Mouse (Mus musculus) layer of hippocampus, adult 8-10 months (tissue): ENCODE measurements around the gene Lrcol1. TPM values are rescaled to one million over a fixed set of nuclear protein-coding genes. Genes with fewer than 3 reads are reported as not detected.
A peak's percentile ranks its signal among the peaks of the same experiment; 100 is the strongest.

Experiments
- DNase-seq, 2 experiments: peaks; one replicate each; pipeline ENCODE4 v3.0.0; 2022; ENCODE audit warnings: low spot score in 2 of 2
- total RNA-seq, 4 experiments: library from RNA; stranded (reverse); gene quantifications; 2 replicates each; pipeline ENCODE4 v1.2.4; 2022

The Lrcol1 gene
- total RNA-seq = not detected

DNA sequence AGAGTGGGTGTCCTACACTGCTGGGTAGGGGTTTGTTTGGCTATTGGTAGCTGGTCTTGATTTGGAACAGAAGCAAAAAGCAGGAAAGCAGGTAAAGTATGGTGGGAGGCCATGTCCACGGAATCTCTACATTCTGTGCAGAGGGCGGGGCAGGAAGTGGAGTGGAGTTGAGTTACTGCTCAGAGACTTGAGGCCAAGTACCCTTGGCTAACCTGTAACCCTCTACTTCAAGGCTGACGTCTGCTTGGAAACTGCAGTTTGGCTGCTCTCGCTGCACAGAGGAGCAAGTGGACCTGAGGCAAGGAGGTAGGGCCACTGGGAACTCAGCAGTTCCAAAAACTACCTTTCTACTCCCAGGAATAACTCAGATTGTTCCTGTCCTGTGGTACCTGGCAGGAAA lies at the start of gene Lrcol1:
Lrcol1 (plus strand) TSS at position 207 of the 400 bp plus-strand sequence.
- no peak for DNase-seq

DNA sequence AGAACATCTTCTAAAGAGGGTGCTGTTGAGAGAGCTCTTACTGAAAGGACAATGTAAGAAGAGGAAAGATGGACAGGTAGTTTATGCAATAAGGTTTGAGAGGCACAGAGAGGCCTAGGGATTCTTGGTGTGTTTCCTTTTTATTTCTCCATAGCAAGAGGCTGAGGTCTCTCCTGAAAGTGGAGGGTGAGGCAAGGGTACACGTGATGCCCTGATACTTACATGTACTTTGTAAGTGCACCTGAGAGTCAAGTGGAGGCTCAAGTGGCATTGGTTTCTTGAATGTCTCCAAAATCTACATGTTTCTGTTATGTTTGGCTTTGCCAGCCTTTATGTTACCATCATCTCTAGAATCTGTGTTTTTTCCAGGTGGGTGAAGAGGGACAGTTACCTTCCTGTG lies 47.9 kb upstream of the Lrcol1 start:
- no peak for DNase-seq

DNA sequence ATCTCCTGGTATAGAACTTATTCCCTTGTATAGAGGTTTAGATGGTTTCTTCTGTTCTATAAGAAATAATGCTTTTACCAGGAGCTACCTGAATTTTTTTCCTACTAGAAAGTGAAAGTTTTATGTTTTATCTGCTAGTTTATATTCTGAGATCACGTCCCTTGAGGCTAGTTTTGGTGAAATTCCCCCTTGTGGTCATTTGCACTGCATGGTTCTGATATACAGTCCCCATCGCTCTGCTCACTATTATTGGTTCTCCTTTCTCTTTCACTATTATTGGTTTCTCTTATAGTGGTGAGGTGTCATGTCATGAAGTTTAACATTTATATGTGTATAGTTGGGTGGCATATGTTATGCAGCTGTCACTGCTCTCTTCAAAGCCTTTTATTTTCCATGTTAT lies 43.9 kb upstream of the Lrcol1 start:
- no peak for DNase-seq

DNA sequence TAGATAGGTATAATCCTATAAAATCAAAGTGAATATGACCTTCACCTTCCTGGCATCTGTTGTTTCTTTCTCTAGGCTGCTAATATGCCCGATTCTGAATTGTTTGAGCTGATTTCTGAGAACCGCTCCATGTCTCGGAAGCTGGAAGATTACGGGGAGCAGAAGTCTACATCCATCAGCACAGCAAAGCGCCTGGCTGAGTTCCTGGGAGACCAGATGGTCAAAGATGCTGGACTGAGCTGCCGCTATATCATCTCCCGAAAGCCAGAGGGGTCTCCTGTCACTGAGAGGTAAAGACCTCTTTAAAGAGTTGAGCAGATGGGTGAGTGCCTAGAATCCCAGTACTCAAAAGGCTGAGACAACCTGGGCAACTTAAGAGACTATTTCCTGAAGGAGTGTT lies 35.7 kb upstream of the Lrcol1 start:
- no peak for DNase-seq

DNA sequence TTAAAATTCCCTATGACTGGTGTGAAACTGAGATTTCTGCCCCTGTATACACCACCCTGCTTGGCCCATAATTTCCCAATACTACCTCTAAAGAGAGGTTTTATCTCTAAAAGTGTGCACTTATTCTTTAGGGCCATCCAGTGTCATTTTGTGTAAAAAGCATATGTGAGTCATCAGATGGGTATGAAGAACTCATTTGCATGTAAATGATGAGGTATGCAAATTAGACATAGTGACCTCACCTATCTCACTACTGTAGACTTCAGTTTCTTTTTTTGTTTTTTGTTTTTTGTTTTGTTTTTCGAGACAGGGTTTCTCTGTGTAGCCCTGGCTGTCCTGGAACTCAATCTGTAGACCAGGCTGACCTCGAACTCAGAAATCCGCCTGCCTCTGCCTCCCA lies 31.4 kb upstream of the Lrcol1 start:
- DNase-seq = no peak

DNA sequence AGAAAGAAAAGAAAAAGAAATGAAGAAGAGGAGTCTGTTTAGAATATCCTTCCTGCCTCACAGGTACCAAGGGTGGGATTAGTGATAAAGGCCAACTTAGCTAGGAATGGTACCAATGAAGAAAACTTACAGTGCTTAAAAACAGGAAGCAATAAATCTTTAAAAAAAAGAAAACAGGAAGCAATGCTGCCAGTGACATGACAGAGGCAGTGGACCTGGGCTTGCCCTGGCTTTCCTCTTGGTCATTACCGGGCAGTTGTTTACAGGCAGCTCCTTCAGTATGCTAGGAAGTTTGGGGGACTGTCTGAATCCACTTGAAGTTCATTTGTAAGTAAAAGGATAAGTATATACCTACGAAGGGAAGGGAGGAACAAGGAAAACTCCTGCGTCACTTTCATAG lies 14.0 kb upstream of the Lrcol1 start:
- DNase-seq = no peak

DNA sequence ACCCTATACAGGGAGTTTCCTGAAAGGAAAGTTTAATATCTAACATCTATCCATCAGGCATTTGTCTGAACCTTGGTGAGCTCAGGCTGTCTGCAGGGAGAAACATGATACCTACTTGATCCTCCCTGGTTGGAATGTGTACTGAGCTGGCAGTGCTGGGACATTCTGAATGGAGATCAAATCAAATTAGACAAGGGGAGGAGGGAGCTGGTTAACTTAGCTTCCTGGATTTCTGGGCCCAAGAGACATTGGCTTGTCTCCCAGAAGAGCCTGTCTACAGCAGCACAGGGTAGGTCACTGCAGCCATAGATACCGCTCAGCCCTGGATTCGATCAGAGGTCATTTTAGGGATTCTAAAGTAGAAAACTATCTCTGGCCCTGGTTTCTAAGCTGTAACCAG lies 5.7 kb upstream of the Lrcol1 start:
- DNase-seq = no peak

DNA sequence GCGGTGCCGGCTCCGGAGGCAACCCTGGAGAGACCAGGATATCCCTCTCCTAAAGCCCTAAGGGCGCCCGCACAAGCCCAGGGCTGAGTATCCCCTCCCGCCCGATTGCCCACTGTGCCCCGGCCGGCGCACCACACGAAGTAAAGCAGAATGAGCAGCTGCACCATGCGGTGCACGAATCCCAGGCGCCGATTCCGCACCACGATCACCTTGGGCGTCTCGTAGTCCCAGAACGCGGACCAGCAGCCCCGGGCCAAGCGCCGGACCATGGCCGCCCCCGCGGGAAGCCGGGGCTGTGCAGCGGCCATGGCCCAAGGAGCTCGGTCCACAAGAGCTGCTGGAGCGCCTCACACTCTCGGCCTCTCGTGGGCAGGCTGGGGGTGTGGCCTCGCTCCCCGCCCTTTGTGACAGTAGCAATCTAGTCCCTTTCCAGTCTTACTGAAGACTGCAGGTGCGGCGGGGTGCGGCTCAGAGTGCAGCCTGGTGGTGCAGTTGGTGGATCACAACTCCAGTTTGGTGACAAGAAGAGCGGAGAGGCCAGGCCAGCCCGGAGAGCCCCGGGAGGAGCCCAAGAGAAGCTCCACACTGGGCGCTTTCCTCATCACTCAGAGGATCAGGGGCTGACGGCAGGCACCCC lies 1.8 kb upstream of the Lrcol1 start, which contains the start of gene P2rx2:
P2rx2 (minus strand) TSS at position 565 of the 637 bp plus-strand sequence.
- DNase-seq = no peak

DNA sequence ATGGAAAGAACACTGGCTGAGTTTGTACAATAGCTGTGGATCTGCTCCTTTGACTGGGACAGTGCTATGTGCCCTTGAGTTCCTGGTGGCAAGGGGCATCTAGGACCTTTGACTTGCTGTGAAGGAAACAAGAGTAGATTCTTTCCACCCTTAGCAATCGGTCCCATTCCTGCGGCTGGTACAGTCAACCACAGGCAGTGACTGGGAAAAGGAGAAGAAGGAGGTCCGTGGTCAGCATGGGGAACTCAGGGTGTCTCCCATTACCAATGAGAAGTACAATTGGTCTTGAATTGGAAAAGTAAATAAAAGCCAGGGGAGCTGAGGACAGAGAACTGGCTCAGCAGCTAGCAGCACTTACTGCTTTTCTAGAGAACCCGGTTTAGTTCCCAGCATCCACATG lies 1.0 kb downstream of the Lrcol1 start:
- no peak for DNase-seq

DNA sequence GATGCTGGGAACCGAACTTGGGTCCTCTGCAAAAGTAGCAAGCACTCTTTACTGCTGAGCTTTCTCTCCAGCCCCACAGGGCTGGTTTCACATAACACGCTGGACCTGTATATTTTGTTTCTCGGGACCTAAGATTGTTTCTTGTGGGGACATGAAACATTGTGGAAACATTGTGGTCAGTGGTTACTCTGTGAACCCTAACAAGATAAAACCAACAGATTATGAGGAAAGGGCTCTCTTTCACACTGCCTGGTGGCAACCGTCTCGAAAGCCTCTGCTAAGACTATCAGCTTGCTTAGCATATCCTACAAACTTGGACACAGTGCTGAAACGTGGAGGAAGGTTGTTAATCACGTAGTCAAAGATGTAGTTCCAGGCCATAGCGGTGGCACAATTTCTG lies 2.5 kb downstream of the Lrcol1 start:
- DNase-seq = no peak

DNA sequence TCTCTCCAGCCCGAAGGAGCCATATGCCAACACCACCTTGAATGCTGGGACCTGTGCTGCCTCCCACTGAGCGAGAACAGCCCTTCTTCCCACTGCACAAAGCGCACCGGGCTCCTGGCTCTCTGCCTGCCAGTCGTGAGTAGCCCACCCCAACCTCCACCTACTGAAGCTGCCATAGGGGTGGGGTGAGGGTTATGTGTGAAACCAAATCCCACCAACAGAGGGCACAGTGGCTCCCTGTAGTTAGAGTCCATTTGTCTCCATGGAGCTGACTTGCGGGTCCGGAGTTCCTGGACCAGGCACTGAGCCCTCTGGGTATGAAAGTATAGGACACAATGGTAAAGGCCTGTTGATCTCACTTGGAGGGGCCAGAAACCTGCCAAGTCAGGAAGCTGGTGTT lies 10.2 kb downstream of the Lrcol1 start:
- no peak for DNase-seq

DNA sequence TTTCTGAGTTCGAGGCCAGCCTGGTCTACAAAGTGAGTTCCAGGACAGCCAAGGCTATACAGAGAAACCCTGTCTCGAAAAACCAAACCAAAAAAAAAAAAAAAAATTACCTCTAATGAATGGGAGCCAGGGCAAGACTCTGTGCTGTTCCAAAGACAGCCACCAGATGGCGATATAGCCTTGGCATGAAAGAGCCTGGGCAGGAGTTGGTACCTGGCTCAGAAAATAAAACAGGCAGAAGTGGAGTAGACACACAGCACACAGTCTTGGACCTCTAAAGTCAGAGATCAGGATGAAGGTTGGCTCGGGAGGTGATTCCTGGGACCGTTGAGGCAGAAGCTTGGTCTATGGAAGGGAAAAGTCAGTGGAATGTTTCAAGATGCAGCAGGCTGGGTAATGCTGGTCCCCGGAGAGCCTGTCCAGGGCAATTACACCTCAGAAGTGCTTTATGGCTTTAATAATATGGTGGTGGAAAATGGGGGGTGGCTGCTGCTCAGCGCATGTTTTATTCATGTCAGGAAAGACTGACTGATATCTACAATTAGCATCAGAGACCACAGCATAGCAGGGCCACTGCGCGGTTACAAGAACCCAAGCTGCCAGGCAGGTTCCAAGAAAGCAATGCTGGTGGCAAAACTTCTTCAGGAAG lies 13.1 kb downstream of the Lrcol1 start:
- peak in 1 of 2 experiments; percentile 88 for DNase-seq

DNA sequence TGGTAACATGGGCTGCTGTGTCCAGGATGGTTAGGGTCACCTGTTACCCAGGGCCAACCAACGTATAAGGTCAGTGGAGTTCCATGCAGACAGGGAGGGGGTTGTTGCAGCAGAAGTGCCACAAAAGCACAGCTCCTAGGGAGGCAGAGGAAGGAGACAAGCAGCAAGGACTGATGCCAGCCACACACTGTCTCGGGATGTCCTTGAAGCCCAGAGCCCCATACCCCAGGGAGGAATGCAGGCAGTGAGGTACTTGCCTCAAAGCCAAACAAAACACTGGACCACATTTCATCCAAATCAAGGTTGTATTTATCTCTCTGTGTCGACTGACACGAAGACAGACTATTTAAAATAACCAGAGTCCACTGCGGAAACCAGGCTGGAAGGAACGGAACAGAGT lies 16.9 kb downstream of the Lrcol1 start:
- no peak for DNase-seq

DNA sequence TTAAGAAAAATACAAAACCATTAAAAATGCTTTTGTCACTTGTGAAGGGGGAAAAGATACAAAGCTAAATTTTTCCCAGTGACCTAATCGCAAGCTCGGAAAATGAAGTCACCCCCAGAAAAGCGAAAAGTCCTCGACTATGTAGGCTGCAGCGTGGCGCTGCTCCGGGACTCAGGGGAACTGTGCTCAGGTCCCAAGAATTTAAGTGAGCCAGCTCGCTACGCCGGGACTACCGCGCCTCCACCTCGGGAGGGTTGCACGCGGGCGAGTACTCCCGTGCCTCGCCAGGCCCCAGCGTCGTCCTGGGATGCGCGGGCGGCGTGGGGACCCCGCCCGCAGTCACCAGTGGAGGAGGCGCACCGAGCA lies 18.3 kb downstream of the Lrcol1 start:
- DNase-seq = no peak

DNA sequence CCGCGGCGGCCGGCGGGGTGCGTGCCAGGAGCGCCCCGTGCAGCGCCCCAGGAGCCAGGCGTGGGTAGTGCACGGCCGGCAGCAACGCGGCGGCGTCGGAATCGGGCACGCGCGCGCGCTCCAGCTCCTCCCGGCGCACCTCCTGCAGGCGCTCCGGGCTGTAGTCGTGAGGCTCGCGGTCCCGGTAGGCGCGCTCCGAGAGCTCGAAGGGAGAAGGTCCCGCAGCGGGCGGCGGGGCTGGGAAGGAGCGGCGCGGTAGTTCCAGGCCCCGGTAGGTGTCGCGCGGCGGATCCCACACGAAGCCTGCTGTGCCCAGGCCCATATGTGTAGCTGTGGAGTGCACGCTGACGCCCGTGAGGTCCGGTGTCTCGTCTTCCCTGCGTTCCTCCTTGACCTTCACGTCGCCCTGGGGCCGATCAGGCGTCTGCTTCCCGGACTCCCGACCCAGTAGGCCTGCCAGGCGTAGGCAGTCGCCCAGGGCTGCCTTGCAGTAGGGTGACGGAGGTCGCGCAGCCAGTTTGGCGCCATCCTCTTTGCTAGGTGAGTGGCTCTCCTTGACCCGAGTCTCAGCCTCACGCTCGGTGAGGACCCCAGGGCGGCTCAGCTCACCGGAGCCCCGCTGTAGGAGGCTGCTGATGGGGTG lies 18.8 kb downstream of the Lrcol1 start:
- DNase-seq = peak in 1 of 2 experiments; percentile 71

DNA sequence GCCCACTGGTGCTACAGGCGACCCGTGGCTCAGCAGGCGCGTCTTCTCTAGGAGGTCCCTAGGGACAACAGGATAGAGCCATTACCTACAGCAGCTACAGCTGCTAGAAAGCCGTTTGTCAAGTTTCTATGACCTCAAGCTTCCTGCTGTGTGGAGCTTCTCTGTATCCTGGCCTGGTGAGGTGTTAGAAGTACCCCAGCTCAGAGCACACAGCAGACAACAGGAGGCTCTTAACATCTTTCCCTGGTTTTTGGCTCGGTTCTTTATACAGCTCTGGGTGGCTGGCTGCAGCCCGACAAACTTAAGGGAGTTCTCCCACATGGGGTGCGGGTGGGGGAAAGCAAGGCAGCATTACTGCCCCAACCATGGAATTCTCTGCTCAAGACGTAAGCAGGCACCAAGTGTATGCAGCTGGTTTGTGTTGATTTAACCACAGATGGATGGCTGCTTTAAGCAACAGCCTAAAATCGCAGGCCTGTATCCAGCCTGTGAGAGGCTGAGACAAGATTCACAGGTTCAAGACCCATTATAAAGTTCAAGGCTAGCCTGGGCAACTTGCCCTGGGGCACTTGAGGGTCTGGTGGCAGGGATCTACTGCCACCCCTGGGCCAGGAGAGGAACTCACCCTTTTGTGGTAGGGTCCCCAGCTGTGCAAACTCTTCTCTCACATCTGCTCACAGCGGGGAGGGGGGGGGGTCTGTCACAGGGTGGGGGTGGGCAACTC lies 19.5 kb downstream of the Lrcol1 start:
- no peak for DNase-seq

DNA sequence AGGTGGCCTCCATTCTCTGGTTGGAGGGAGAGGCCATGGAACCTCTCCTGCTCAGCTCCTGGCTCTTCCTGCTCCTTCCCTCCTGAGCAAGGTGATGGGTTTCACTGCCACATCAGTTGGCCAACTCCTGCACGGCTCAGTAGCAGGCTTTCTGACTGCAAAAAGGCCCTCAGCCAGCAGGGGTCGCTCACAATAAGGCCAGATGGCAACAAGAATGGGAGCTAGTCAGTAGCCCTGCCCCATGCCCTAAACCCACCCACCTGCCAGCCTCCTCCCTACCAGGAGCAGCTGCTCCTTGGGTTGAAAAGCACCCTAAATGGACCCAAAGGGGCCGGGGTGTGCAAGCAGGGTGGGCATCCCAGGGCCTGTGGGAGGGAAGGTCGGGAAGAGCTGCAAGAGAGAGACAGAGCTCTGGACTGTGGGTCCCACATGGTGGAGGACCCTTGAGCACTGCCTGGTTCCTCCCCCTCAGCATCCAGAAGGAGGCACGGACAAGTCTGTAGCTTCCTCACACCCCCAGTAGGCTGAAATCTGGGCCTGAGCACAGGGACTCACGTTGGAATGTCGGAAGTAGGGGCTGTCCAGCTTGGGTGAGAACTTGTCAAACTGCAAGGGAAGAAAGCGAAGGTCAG lies 32.4 kb downstream of the Lrcol1 start:
- peak; percentile 64 to 73 for DNase-seq

DNA sequence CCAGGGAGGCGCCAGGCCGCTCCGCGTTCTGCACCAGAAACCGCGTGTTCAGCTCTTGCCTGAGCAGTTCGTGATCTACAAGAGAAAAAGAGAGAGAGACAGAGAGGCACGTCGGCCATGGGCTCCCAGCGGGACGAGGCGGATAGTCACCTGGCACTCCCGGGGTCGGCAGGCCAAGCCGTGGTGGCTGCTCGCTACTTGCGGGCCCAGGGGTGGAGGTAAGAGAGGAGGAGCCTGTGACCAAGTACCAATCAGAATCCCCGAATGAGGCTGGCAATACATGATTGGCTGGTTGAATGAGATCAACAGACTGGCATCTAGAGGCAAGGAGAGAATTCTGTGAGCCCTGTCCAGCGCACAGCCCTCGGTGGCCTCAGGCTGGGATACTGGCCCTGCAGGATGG lies 33.7 kb downstream of the Lrcol1 start:
- peak in 1 of 2 experiments; percentile 29 for DNase-seq

DNA sequence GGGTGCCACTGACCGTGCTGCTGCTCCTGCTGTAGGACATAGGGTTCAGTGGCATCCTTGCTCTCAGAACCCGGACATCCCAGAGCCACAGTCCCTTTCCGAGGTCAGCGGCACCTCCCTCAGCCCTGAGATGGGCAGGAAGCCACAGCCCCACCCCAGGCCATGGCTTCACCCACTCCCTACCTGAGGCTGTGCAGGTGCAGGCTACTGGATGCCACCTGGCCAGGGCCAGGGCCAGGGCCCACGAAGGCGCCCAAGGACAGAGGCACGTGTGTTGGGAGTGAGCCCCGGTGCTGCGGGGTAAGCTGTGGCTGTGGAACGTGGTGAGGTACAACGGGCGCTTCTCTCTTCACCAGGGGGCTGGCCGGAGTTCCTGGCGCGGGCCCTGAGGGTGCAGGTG lies 34.6 kb downstream of the Lrcol1 start:
- DNase-seq = no peak

DNA sequence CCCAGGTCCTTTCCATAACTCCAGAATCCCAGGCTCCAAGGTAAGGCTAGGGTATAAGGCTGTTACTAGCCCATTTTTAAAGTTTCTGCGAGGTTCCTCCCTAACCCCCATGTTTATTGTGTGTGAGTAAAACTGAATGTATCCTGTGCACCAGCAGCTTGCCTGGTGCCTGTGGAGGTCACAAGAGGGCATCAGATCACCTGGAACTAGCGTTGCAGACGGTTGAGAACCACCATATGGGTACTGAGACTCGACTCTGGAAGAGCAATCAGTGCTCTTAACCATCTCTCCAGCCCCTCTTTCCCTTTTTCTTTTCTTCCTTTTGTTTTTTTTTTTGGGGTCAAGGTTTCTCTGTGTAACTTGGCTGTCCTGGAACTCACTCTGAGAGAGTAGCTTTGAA lies 35.3 kb downstream of the Lrcol1 start:
- DNase-seq = no peak

DNA sequence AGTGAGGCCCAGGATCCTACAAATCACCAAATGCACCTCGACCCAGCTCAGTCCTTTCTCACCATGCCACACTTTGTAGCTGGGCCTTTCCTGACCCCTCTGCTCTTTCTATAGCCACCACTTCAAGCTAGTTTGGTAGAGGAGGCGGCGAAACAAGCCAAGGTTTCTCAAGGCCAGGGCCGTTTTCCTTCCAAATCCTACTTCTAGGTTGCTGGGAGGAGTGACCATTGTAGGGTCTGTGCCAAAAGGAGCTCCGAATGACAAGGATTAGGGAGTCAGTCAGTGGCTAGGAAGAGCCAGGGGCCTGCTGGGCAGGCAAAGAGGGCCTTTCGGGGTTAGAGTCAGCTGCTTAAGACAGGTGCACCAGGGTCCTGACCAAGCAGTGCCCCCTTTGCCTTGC lies 40.0 kb downstream of the Lrcol1 start:
- no peak for DNase-seq

DNA sequence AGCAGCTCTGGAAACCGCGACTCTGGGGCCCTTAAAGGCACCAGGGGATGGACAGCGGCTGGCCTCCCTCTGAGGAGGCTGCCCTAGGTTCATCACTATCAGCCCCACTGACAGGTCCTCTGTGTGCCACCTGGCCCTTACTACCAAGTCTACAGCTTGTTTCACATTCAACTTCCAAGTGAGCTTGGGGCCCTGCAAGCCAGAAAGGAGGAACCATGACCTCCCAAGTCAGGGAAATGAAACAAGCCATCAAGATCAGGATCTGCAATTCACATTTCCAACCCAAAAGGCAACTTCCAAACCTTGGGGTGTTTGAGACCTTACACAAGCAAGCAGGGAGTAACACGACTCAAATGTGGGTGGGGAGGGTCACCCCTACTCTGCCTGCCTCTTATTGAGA lies 40.7 kb downstream of the Lrcol1 start:
- DNase-seq = no peak
